Mouse (Mus musculus): Measurements from ENCODE around the gene Camk2g. TPM values are rescaled to one million over a fixed set of nuclear protein-coding genes. Genes with fewer than 3 reads are reported as not detected.

The Camk2g gene
- total and polyA plus RNA-seq, 3 experiments = 14.1 to 27.1 TPM; not detected in 1

DNA sequence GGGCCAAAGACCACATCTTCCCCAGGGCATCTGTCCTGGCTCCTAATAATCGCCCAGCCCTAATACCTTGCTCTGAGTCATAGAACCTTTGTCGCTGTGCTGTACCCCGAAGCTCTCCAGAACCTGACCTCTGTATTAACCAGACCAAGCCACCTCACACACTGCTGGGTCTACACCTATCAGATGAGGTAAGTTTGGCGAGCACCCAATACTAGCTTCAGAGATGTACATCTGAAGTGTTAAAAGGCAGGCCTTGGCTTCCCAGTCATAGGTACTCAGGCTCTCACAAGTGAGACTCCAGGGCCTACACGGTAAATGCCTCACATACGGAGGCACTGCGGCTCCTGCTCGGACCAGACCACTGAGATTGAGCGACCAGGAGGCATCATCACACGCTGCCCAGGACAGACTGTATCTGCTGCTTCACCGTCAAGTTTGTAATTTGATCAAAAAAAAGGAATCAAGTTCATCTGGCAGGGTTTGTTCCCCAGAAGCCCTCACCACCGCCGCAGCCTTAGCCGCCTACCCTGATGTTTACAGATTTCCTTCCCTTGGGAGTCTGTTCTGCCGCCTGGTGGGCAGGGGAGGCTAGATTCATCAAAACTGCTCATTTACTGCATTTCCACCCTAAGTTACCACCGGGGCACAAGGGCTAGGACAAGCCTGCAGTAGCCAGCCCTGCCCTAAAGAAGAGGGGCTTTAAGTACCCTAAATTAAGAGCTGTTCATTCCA is 2.2 kb downstream of the Camk2g start:
- H3K36me3 ChIP-seq (ENCODE audit: control insufficient read depth in 1 of 2, insufficient read depth in 2 of 2, low read length in 2 of 2) = peaks cover 2 to 14% of the 10 kb centered on the region in 2 experiments
- DNase-seq (ENCODE audit: low read depth, low spot score) = no peak

DNA sequence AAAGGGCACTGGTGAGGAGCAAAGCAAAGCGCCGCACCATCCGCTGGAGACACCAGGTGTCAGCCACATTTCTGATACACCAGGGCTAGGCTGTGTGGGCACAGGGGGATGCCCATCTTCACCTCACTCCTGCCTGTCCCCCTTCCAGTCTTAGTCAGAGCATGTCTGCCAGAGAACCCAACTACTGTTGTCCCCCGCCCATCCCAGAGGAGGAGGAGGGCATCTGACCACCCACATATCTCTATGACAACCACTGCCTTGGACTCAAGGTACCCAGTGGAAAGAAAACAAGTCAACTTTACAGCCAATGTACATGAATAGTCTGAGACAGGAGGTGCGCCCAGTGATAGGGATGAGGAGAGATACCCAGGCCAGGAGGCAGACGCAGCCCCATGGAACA is 2.9 kb downstream of the Camk2g start:
- H3K9ac ChIP-seq (ENCODE audit: control insufficient read depth, low read depth, low read length, poor library complexity, severe bottlenecking) = no peak overlapping the region
- peaks cover 11% of the 10 kb centered on the region for H3K79me2 ChIP-seq (ENCODE audit: control insufficient read depth, insufficient read depth, low read length, poor library complexity)
- no peak for DNase-seq (ENCODE audit: low read depth, low spot score)
- peaks cover 1 to 14% of the 10 kb centered on the region in 2 experiments; a peak in 2 of 4 replicates for H3K4me1 ChIP-seq (ENCODE audit: control insufficient read depth in 1 of 2, insufficient read depth in 2 of 2, low read length in 2 of 2)
- peaks cover 2 to 17% of the 10 kb centered on the region in 2 experiments for H3K36me3 ChIP-seq (ENCODE audit: control insufficient read depth in 1 of 2, insufficient read depth in 2 of 2, low read length in 2 of 2)
- TF ChIP-seq GATA1 (IDR thresholded peaks at IDR 0.05; ENCODE audit: low read depth, low read length) (no peak), GABPA (IDR thresholded peaks at IDR 0.05; ENCODE audit: low read depth, low read length) (no peak), ZMIZ1 (IDR thresholded peaks at IDR 0.05; ENCODE audit: low read depth, low read length) (no peak), RAD21 (IDR thresholded peaks at IDR 0.05; ENCODE audit: low read depth, low read length) (no peak), MAFK (IDR thresholded peaks at IDR 0.05; ENCODE audit: borderline replicate concordance, low read depth, low read length) (no peak), POLR2A (IDR thresholded peaks at IDR 0.05; ENCODE audit: control insufficient read depth in 1 of 2, insufficient read depth in 1 of 2, low read depth in 1 of 2, low read length in 2 of 2, poor library complexity in 1 of 2) (no peak), JUND (IDR thresholded peaks at IDR 0.05; ENCODE audit: low read depth, low read length) (no peak), CTCF (IDR thresholded peaks at IDR 0.05 in 2 of 3, conservative IDR thresholded peaks at IDR 0.05 in 1 of 3; ENCODE audit: control insufficient read depth in 1 of 3, insufficient read depth in 1 of 3, low read depth in 2 of 3, low read length in 3 of 3, poor library complexity in 1 of 3, severe bottlenecking in 1 of 3) (no peak), SMC3 (IDR thresholded peaks at IDR 0.05; ENCODE audit: low read depth, low read length) (no peak), UBTF (IDR thresholded peaks at IDR 0.05; ENCODE audit: borderline replicate concordance, insufficient read depth, low read depth, low read length) (no peak), HCFC1 (IDR thresholded peaks at IDR 0.05; ENCODE audit: low read depth, low read length) (no peak), ELF1 (IDR thresholded peaks at IDR 0.05; ENCODE audit: low read depth, low read length) (no peak), CHD2 (IDR thresholded peaks at IDR 0.05; ENCODE audit: low read length) (no peak)
- H3K4me3 ChIP-seq (ENCODE audit: control insufficient read depth in 1 of 2, insufficient read depth in 1 of 2, low read depth in 2 of 2, low read length in 2 of 2) = no peak overlapping the region
- H3K27ac ChIP-seq (ENCODE audit: control insufficient read depth, low read depth, low read length) = no peak overlapping the region
- H3K9me3 ChIP-seq (replicated peaks; ENCODE audit: insufficient read depth, low read length) = no peaks in the 10 kb centered on the region
- no peaks in the 10 kb centered on the region for H3K27me3 ChIP-seq (ENCODE audit: control insufficient read depth in 1 of 2, insufficient read depth in 2 of 2, low read length in 2 of 2)

More for the DNA sequence above, 2.2 kb downstream of the Camk2g start:
- Histone ChIP-seq H3K4me3 (ENCODE audit: control insufficient read depth in 1 of 2, insufficient read depth in 1 of 2, low read depth in 2 of 2, low read length in 2 of 2) (no peak overlapping the region), H3K27me3 (ENCODE audit: control insufficient read depth in 1 of 2, insufficient read depth in 2 of 2, low read length in 2 of 2) (no peaks in the 10 kb centered on the region), H3K4me1 (ENCODE audit: control insufficient read depth in 1 of 2, insufficient read depth in 2 of 2, low read length in 2 of 2) (peaks cover 1 to 10% of the 10 kb centered on the region in 2 experiments; a peak in 2 of 4 replicates), H3K27ac (ENCODE audit: control insufficient read depth, low read depth, low read length) (no peak overlapping the region), H3K9ac (ENCODE audit: control insufficient read depth, low read depth, low read length, poor library complexity, severe bottlenecking) (no peak overlapping the region), H3K9me3 (replicated peaks; ENCODE audit: insufficient read depth, low read length) (no peaks in the 10 kb centered on the region), H3K79me2 (ENCODE audit: control insufficient read depth, insufficient read depth, low read length, poor library complexity) (peaks cover 9% of the 10 kb centered on the region)
- TF ChIP-seq TCF12 (IDR thresholded peaks at IDR 0.05; ENCODE audit: low read depth, low read length) = no peak
- no peak for TF ChIP-seq MEF2A (IDR thresholded peaks at IDR 0.05; ENCODE audit: extremely low read depth, insufficient replicate concordance, low read depth, low read length, poor library complexity, severe bottlenecking)
- TF ChIP-seq POLR2AphosphoS5 (IDR thresholded peaks at IDR 0.05; ENCODE audit: borderline replicate concordance, low read depth, low read length) = no peak
- no peak for TF ChIP-seq MAFK (IDR thresholded peaks at IDR 0.05; ENCODE audit: borderline replicate concordance, low read depth, low read length)
- no peak for TF ChIP-seq MXI1 (IDR thresholded peaks at IDR 0.05; ENCODE audit: low read depth, low read length)
- no peak for TF ChIP-seq ETS1 (IDR thresholded peaks at IDR 0.05; ENCODE audit: low read depth, low read length)
- TF ChIP-seq E2F4 (IDR thresholded peaks at IDR 0.05; ENCODE audit: borderline replicate concordance, low read depth, low read length) = no peak
- TF ChIP-seq MAX (IDR thresholded peaks at IDR 0.05; ENCODE audit: low read length) = no peak
- TF ChIP-seq ELF1 (IDR thresholded peaks at IDR 0.05; ENCODE audit: low read depth, low read length) = no peak
- no peak for TF ChIP-seq ZKSCAN1 (IDR thresholded peaks at IDR 0.05; ENCODE audit: low read depth, low read length)
- TF ChIP-seq NELFE (IDR thresholded peaks at IDR 0.05; ENCODE audit: low read depth, low read length) = no peak
- no peak for TF ChIP-seq EP300 (IDR thresholded peaks at IDR 0.05; ENCODE audit: low read depth in 1 of 2, low read length in 2 of 2)
